Mouse (Mus musculus) intestine, embryonic 14.5 days (tissue): ENCODE data around the gene Dok1. TPM values are rescaled to one million over a fixed set of nuclear protein-coding genes. Genes with fewer than 3 reads are reported as not detected.

ENCODE experiments used
- ATAC-seq: fragments of 200-750 bp; cut with Nextera tagmentation; replicated peaks from 2 replicates; pipeline ENCODE4 v1.8.0; 2017; ENCODE audit warnings: low read depth, moderate number of reproducible peaks, moderate TSS enrichment, moderate library complexity; ENCODE audit not compliant: low FRiP score, low TSS enrichment
- DNase-seq: peaks from one replicate; pipeline ENCODE4 v3.0.0-alpha.2; 2018; ENCODE audit warnings: low spot score
- H3K27ac ChIP-seq: fragments of 300-500 bp; sonication (generic); 2 replicates; pipeline ENCODE4 v1.5.1; 2014; ENCODE audit warnings: low read depth, mild to moderate bottlenecking, control low read depth
- H3K27me3 ChIP-seq: fragments of 300-500 bp; sonication (generic); replicated peaks from 2 replicates; pipeline ENCODE4 v1.6.1; 2014; ENCODE audit warnings: low read length, control low read depth; ENCODE audit not compliant: control insufficient read depth, insufficient read depth
- H3K36me3 ChIP-seq: fragments of 300-500 bp; sonication (generic); 2 replicates; pipeline ENCODE4 v1.6.1; 2014; ENCODE audit warnings: low read length, control low read depth; ENCODE audit not compliant: control insufficient read depth, insufficient read depth
- H3K4me1 ChIP-seq: fragments of 300-500 bp; sonication (generic); replicated peaks from 2 replicates; pipeline ENCODE4 v1.6.1; 2014; ENCODE audit warnings: low read length, control low read depth, mixed read lengths; ENCODE audit not compliant: control insufficient read depth, insufficient read depth
- H3K4me2 ChIP-seq: fragments of 300-500 bp; sonication (generic); 2 replicates; pipeline ENCODE4 v1.6.1; 2014; ENCODE audit warnings: low read length
- H3K4me3 ChIP-seq: fragments of 300-500 bp; sonication (generic); 2 replicates; pipeline ENCODE4 v1.5.1; 2014; ENCODE audit warnings: low read depth, low read length, control low read depth, mixed read lengths
- H3K9ac ChIP-seq: fragments of 300-500 bp; sonication (generic); 2 replicates; pipeline ENCODE4 v1.6.1; 2014; ENCODE audit warnings: mild to moderate bottlenecking, low read length
- H3K9me3 ChIP-seq: fragments of 300-500 bp; sonication (generic); 2 replicates; pipeline ENCODE4 v1.6.1; 2016; ENCODE audit warnings: low read length, control low read depth; ENCODE audit not compliant: control insufficient read depth
- WGBS: fragments of 180-500 bp; shearing (Covaris S2); extraction: QIAGEN DNeasy Blood & Tissue Kit; methylation state at CpG from one replicate; pipeline ENCODE4 v1.1.7; 2014; 5-methylcytosine and 5-hydroxymethylcytosine counted together
- polyA plus RNA-seq: library from polyadenylated mRNA; unstranded; fragments of >200 nt; fragmentation: Nextera tagmentation; extraction: Ambion mirVana; gene quantifications from 2 replicates; pipeline ENCODE4 v1.2.1, GENCODE M21; 2014

Dok1 gene
- polyA plus RNA-seq, 1 experiment from 2014 or later, result 7.6 TPM

DNA sequence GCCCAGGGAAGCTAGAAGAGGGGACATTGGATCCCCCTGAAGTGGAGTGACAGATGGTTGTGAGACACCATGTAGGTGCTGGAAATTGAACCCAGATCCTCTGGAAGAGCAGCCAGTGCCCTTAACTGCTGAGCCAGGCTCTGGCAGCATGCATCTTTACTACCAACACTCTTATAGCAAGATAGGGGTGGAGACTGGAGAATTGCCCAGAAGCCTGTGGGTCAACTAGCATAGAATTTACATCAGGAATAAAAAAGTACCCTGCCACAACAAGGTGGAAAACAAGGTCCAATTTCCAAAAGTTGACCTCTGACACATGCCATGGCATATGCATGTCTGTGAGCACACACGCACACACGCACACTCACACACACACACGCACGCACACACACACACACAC is 8.1 kb downstream of the Dok1 start:
- Histone ChIP-seq H3K9me3 (no peaks in the 10 kb centered on the region), H3K4me3 (no peak overlapping the region), H3K27ac (no peak overlapping the region), H3K4me2 (no peak overlapping the region), H3K27me3 (peaks cover 2% of the 10 kb centered on the region; the same call in 1 of the 2 replicates), H3K36me3 (no peaks in the 10 kb centered on the region), H3K4me1 (no peaks in the 10 kb centered on the region; the same call in 1 of the 2 replicates), H3K9ac (no peak overlapping the region)
- ATAC-seq (no peak), DNase-seq (no peak)
- 97% methylated on average over 4 of the region's 4 CpGs for WGBS

DNA sequence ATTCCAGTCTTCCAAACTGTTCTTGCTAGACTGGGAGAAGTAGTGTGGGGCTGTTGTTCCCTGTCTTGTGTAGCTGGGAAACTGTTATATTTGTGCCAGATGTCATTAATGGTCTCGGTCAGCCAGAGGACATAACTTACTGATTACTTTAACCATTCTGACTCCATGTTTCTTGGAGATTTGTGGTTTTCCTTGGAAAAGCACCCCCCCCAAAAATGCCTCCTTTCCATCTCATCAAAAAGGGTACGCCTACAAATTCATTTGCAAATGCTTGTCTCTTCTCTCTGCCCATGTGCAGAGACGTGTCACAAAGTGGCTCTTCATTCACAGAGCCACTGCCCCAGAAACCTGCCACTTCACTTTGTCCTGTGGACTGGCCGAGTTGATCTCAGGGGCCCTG is 8.8 kb downstream of the Dok1 start:
- ATAC-seq, result no peak
- DNase-seq, result no peak
- no peak overlapping the region for H3K9ac ChIP-seq
- no peak overlapping the region for H3K27ac ChIP-seq
- H3K9me3 ChIP-seq, result no peaks in the 10 kb centered on the region
- H3K4me2 ChIP-seq, result no peak overlapping the region
- H3K4me1 ChIP-seq, result no peaks in the 10 kb centered on the region; the same call in 1 of the 2 replicates
- H3K4me3 ChIP-seq, result no peak overlapping the region
- WGBS, result 62% methylated on average over 4 of the region's 4 CpGs
- H3K27me3 ChIP-seq, result no peaks in the 10 kb centered on the region
- no peaks in the 10 kb centered on the region for H3K36me3 ChIP-seq

DNA sequence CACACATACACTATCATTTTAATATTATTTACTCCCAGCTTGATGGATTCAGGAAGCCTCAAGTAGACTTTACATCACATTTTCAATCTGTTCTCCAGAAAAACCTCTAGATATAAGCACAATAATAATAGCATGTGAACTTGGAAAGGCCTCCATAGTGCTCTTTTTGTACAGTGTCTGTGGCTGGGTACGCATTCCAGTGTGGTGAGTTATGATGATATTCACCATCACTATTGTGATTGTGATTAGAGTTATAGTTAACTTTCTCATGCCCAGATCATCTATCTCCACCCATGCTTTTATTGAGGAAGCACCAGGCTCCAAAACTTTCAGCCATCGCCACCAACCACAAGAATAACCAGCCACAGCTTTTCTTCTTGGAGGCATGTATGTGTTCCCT is 9.5 kb downstream of the Dok1 start:
- no peak overlapping the region for H3K9ac ChIP-seq
- no peak for ATAC-seq
- DNase-seq, result no peak
- no peaks in the 10 kb centered on the region; the same call in 1 of the 2 replicates for H3K4me1 ChIP-seq
- H3K4me3 ChIP-seq, result no peak overlapping the region
- WGBS, result 91% methylated on average over 2 of the region's 2 CpGs
- no peak overlapping the region for H3K27ac ChIP-seq
- H3K4me2 ChIP-seq, result no peak overlapping the region
- H3K27me3 ChIP-seq, result no peaks in the 10 kb centered on the region
- no peaks in the 10 kb centered on the region for H3K9me3 ChIP-seq
- no peaks in the 10 kb centered on the region for H3K36me3 ChIP-seq

DNA sequence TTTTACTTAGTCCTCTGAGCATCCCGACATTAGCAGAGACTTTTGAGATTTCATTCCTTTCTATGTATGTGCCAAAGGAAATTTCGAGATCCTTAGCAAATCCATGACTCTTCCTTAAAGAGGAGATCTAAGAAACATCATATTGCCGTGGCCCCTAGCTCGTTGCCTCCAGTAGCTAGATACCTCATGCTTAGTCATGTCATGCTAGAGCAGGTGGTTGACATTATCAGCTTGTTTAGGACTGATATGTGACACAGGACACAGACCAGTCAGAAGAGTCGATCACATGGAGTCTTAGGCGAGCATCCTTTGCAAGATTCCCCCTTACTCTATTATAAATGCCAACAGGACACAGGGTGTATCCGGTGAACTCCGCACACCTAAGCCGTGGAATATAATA is 10.3 kb downstream of the Dok1 start:
- H3K27me3 ChIP-seq, result no peaks in the 10 kb centered on the region
- no peak overlapping the region for H3K9ac ChIP-seq
- H3K4me1 ChIP-seq, result no peaks in the 10 kb centered on the region; the same call in 1 of the 2 replicates
- no peak overlapping the region for H3K4me3 ChIP-seq
- DNase-seq (no peak), ATAC-seq (no peak)
- WGBS, result 84% methylated on average over 9 of the region's 9 CpGs
- no peak overlapping the region for H3K4me2 ChIP-seq
- H3K9me3 ChIP-seq, result no peaks in the 10 kb centered on the region
- no peak overlapping the region for H3K27ac ChIP-seq
- H3K36me3 ChIP-seq, result no peaks in the 10 kb centered on the region

DNA sequence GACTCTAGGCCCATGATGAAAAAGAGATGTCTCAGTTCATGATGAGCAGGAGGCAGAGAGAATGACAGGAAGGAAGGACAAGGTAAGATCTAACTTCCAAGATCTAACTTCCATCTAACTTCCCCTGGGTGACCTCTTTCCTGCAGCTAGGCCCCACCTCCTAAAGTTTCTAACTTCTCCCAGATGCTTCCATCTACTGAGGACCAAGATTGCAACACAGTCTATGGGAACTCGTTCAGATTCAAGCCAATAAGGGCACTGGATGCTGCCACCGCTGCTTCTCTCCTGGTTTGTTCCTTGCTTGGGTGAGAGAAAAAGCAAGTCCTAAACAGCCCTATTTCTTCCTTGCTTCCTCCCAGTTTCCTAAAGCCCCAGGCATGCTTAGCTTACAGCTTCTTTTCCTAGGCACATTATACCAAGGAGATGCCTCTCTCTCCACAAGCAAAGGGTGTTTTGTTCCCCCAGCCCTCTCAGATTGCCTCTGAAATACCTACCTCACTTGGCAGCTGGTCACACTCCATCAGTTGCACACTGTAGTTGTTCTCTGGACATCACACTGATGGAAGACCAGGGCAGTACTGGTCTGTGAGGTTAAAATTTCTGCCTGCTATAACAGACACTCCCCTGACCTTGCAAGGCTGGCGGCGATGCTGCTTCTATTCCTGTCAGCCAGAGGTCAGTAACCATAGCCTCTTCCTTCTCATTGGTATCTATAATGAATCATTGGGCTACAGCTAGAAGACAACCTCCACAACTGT is 12.3 kb downstream of the Dok1 start:
- whole genome bisulfite sequencing, result 86% methylated on average over 4 of the region's 4 CpGs
- H3K4me2 ChIP-seq, result no peak overlapping the region
- H3K9ac ChIP-seq, result no peak overlapping the region
- no peaks in the 10 kb centered on the region for H3K27me3 ChIP-seq
- no peaks in the 10 kb centered on the region for H3K36me3 ChIP-seq
- DNase-seq (no peak), ATAC-seq (no peak)
- H3K4me1 ChIP-seq, result no peaks in the 10 kb centered on the region
- H3K27ac ChIP-seq, result no peak overlapping the region
- H3K4me3 ChIP-seq, result no peak overlapping the region
- no peaks in the 10 kb centered on the region for H3K9me3 ChIP-seq

GRCm38 (mm10) chr6:83020121-83020520 is 13.2 kb downstream of the Dok1 start:
- 91% methylated on average over 6 of the region's 6 CpGs for WGBS
- no peaks in the 10 kb centered on the region for H3K36me3 ChIP-seq
- DNase-seq (no peak), ATAC-seq (no peak)
- H3K4me2 ChIP-seq, result no peak overlapping the region
- H3K27ac ChIP-seq, result no peak overlapping the region
- H3K9ac ChIP-seq, result no peak overlapping the region
- no peak overlapping the region for H3K4me3 ChIP-seq
- no peaks in the 10 kb centered on the region for H3K9me3 ChIP-seq
- H3K4me1 ChIP-seq, result no peaks in the 10 kb centered on the region
- no peaks in the 10 kb centered on the region for H3K27me3 ChIP-seq

DNA sequence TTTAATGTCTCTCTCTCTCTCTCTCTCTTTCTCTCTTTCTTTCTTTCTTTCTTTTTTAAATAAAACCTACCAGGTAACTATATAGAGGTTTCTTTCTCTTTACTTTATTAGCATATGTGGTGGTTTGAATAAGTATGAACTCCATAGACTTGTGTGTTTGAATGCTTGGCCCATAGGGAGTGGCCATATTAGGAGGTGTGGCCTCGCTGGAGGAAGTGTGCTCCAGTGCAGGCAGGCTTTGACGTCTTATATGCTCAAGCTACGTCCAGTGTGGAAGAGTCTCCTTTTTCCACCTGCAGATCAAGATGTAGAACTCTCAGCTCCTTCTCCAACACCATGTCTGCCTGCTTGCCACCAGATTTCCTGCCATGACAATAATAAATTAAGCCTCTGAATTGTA is 14.2 kb downstream of the Dok1 start:
- Histone ChIP-seq H3K4me1 (no peaks in the 10 kb centered on the region), H3K9me3 (no peaks in the 10 kb centered on the region), H3K36me3 (no peaks in the 10 kb centered on the region), H3K27ac (no peak overlapping the region), H3K27me3 (0 out of 2 replicates have a peak, but pooled peaks cover 4% of the 10 kb centered on the region), H3K4me3 (no peak overlapping the region), H3K9ac (no peak overlapping the region), H3K4me2 (no peak overlapping the region)
- ATAC-seq (no peak), DNase-seq (no peak)
- 64% methylated on average over 3 of the region's 3 CpGs for WGBS

DNA sequence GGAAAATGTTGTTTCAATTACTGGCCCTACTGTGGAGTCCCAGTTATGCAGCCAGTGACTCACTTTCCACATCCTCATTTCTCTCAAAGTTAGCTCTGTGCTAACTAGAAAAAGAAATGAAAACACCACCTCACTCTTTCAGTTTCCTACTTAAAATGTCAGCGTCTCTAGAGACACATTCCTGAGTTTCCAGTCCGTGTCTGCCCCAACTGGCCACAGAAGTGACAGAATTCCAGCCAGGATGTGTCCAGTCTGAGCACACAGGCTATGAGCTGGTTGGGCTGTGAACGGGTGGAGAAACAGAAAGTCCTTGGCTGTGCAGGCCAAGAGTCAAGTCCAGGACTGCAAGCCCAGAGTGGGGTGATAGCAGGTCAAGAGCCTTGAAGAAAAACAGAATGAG is 16.1 kb downstream of the Dok1 start:
- 0 out of 2 replicates have a peak, but pooled peaks cover 4% of the 10 kb centered on the region for H3K27me3 ChIP-seq
- 50% methylated on average over 3 of the region's 3 CpGs for WGBS

DNA sequence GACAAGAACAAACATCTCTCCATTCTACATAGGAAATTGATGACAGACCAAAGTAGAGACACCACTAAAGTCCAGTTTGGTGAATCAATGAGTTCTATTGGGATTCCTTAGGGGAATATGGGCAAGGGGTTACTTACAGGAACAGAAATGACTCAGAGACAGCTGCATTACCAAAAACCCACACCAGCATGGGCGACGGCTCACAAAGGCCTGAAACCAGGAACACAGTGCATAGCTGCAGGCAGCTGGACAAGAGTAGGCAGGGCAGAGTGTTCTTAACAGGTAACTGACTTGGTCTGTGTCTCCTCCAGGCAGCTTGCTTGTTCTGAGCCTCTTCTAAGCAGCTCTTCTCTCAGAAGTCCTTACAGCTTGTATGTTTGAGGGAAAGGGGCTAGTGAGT is 17.5 kb downstream of the Dok1 start:
- WGBS, result 89% methylated on average over 2 of the region's 2 CpGs
- Histone ChIP-seq H3K27ac (no peak overlapping the region), H3K4me3 (no peak overlapping the region), H3K36me3 (no peaks in the 10 kb centered on the region), H3K9ac (no peak overlapping the region), H3K4me1 (no peaks in the 10 kb centered on the region), H3K27me3 (0 out of 2 replicates have a peak, but pooled peaks cover 4% of the 10 kb centered on the region), H3K4me2 (no peak overlapping the region), H3K9me3 (no peaks in the 10 kb centered on the region)
- ATAC-seq (no peak), DNase-seq (no peak)

More for the DNA sequence above, 16.1 kb downstream of the Dok1 start:
- DNase-seq (no peak), ATAC-seq (no peak)
- Histone ChIP-seq H3K4me1 (no peaks in the 10 kb centered on the region), H3K4me2 (no peak overlapping the region), H3K36me3 (no peaks in the 10 kb centered on the region), H3K27ac (no peak overlapping the region), H3K9ac (no peak overlapping the region), H3K4me3 (no peak overlapping the region), H3K9me3 (no peaks in the 10 kb centered on the region)
